Mouse (Mus musculus): Measurements from ENCODE around the gene Krtap24-1.

- TF ChIP-seq EP300 (IDR thresholded peaks at IDR 0.05) = no peak
- no peak for TF ChIP-seq CTCF (IDR thresholded peaks at IDR 0.05)
Observed at GRCm38 (mm10) chr16:88570136-88570535, 41.9 kb downstream of the Krtap24-1 start.

Measured in lung, postnatal 0 days (tissue).